Mouse (Mus musculus) megakaryocyte, embryonic 14.5 days (primary cell): ENCODE measurements around the gene 4930562C15Rik.

Experiments
- FLI1 ChIP-seq: IDR thresholded peaks from 2 replicates; pipeline ENCODE4 v1.6.1; 2012; ENCODE audit warnings: low read length, inconsistent platforms, mixed read lengths
- GATA1 ChIP-seq: IDR thresholded peaks from 3 replicates; pipeline ENCODE4 v1.6.1; 2012; ENCODE audit warnings: mixed read lengths, low read length, inconsistent platforms, borderline replicate concordance

GRCm38 (mm10) chr16:4870490-4870889 lies 35.3 kb downstream of the 4930562C15Rik start:
- TF ChIP-seq GATA1 (no peak), FLI1 (no peak)
